Mouse (Mus musculus) adrenal gland, postnatal 10 days (tissue): ENCODE measurements around the gene Habp4. TPM values are rescaled to one million over a fixed set of nuclear protein-coding genes. Genes with fewer than 3 reads are reported as not detected.

ENCODE experiments used
- total RNA-seq, 2 experiments: library from RNA; stranded (reverse); gene quantifications; 2 replicates each; pipeline ENCODE4 v1.2.3; 2021

The Habp4 gene
- total RNA-seq, 2 experiments from 2014 or later = 20.4 to 24.7 TPM

Other genes starting within 250 kb of the Habp4 start
- gene Hsd17b3, start 72.6 kb upstream of the Habp4 start, total RNA-seq = not detected
- 1 to 10 TPM; 7.7 to 9.4 TPM for gene Slc35d2, start 32.5 kb upstream of the Habp4 start, total RNA-seq
- 10 to 100 TPM; 19.0 to 19.6 TPM for gene Zfp367, start 8.6 kb upstream of the Habp4 start, total RNA-seq
- gene Cdc14b, start 113.5 kb downstream of the Habp4 start, total RNA-seq = 10 to 100 TPM; 10.1 TPM
- gene Aaed1, start 150.9 kb downstream of the Habp4 start, total RNA-seq = 10 to 100 TPM; 52.7 to 57.2 TPM
- gene Ctsl, start 209.1 kb downstream of the Habp4 start, total RNA-seq = 100 to 1,000 TPM; 254 to 384 TPM